8 mouse cellular contexts compared by ENCODE assay signal in the genomic region with DNA sequence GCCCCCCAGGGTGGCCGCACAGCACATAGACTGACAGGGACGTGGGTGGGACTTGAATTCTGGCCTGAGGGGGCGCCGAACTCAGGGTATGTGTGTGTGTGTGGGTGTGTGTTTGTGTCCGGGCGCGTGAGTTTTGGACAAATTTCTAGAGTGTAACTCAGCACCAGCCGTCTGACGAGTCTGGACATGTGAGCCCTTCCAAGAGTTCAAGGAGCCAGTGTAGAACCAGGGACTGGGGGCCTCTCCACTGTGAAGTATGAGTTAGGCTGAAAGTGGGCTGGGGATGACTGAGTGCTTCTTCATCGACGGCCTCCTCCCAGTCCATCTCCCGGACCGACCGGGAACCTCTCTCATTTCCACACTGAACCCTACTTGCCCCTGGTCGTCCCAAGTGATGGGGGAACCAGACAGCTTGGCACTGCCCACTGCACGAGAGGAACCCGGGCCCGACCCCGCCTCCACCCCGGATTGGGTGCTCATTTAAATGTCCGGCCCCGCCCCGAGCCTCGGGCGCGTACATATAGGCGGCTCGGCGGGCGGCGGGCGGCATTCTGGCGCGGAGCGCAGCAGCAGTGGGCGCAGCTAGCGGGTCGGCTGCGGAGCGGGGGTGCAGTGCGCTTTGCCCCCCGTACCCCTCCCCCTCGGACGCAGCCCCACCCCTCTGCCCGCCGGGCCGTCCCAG. TPM values are rescaled to one million over a fixed set of nuclear protein-coding genes. Genes with fewer than 3 reads are reported as not detected.
DNase-seq lines count a peak whose midpoint lies in the region; ATAC-seq lines count a peak whose summit lies in the region.

TSS of gene Marcksl1 (plus strand) at position 496 of the 682 bp plus-strand sequence.

- no peaks in the 10 kb centered on the region for H3K27me3 ChIP-seq in hindbrain, embryonic 15.5 days

- peaks cover 20% of the 10 kb centered on the region for H3K36me3 ChIP-seq in hindbrain, embryonic 15.5 days

- 6% methylated on average over 42 of the region's 47 CpGs for WGBS in hindbrain, embryonic 15.5 days

- H3K9me3 ChIP-seq in hindbrain, embryonic 15.5 days, result no peaks in the 10 kb centered on the region

- H3K27ac ChIP-seq in hindbrain, embryonic 15.5 days (replicated peaks), result peak within 1 kb of the TSS; percentile 99

- peak; percentile 94 for DNase-seq in MN1 (ENCODE audit: low spot score)
- peak; percentile 68 for DNase-seq in c-Kit-positive CD71-positive TER-119-positive erythroid progenitor cells, embryonic 14.5 days (ENCODE audit: low spot score)
- DNase-seq in gastrocnemius, adult 18-20 months (ENCODE audit: low spot score), result peak; percentile 57
- DNase-seq in layer of hippocampus, postnatal 36 days, result peak; percentile 76 to 78
- DNase-seq in lung, postnatal 25 days (ENCODE audit: low spot score), result peak; percentile 88
- peak; percentile 94 for DNase-seq in retina, embryonic 14.5 days (ENCODE audit: low spot score)
- DNase-seq in thymus, postnatal 4 days, result peak; percentile 98

- ATAC-seq in hindbrain, embryonic 15.5 days (ENCODE audit: low FRiP score, low read depth), result peak; percentile 87

- H3K4me1 ChIP-seq in hindbrain, embryonic 15.5 days (replicated peaks), result peaks cover 54% of the 10 kb centered on the region

- H3K9ac ChIP-seq in hindbrain, embryonic 15.5 days, result peak within 1 kb of the TSS; percentile 100

- H3K4me3 ChIP-seq in hindbrain, embryonic 15.5 days, result peak within 1 kb of the TSS; percentile 98

- peak within 1 kb of the TSS; percentile 77 for H3K4me2 ChIP-seq in hindbrain, embryonic 15.5 days

RNA-seq across cellular contexts. Expression of gene Marcksl1, which starts in this region (rescaled TPM):
- 1 to 10 TPM in 1 of 2 experiments, under 1 TPM in 1; 0.64 to 1.1 TPM for total RNA-seq in gastrocnemius, adult 18-20 months (2021)
- 1,671 and 1,849 TPM in 2 replicates for polyA plus RNA-seq in hindbrain, embryonic 15.5 days (2015; fragmentation: Nextera tagmentation; extraction: Ambion mirVana)
- total RNA-seq in layer of hippocampus, postnatal 36 days (2021), result 100 to 1,000 TPM; 105 to 115 TPM

Comparison
In these comparisons a context has a peak if more than half of its experiments do, and no peak if none do; other contexts are left out.
1. Peak in every context shown above with its lines: DNase-seq, ATAC-seq, H3K4me3 ChIP-seq and H3K27ac ChIP-seq.
2. RNA of gene Marcksl1 (total RNA-seq): 105 to 115 TPM in layer of hippocampus, postnatal 36 days; 0.64 to 1.1 TPM in gastrocnemius, adult 18-20 months; every median in the first group is over 10 times any median in the second.